Mouse (Mus musculus) kidney, postnatal 0 days (tissue): ENCODE results near the gene Cd247. TPM values are rescaled to one million over a fixed set of nuclear protein-coding genes. Genes with fewer than 3 reads are reported as not detected.

ENCODE experiments used
- ATAC-seq: fragments of 200-750 bp; cut with Nextera tagmentation; replicated peaks from 2 replicates; pipeline ENCODE4 v1.8.0; 2017; ENCODE audit warnings: low read depth, moderate number of reproducible peaks, moderate TSS enrichment, moderate library complexity; ENCODE audit not compliant: low FRiP score
- DNase-seq: peaks from one replicate; pipeline ENCODE4 v3.0.0-alpha.2; 2016; ENCODE audit warnings: low spot score
- H3K27ac ChIP-seq: fragments of 300-500 bp; sonication (generic); 2 replicates; pipeline ENCODE4 v1.5.1; 2014; ENCODE audit warnings: mild to moderate bottlenecking
- H3K27me3 ChIP-seq: fragments of 300-500 bp; sonication (generic); 2 replicates; pipeline ENCODE4 v1.6.1; 2014; ENCODE audit warnings: low read length, mixed read lengths; ENCODE audit not compliant: insufficient read depth
- H3K36me3 ChIP-seq: fragments of 300-500 bp; sonication (generic); 2 replicates; pipeline ENCODE4 v1.6.1; 2014; ENCODE audit warnings: low read length, mixed read lengths; ENCODE audit not compliant: insufficient read depth
- H3K4me1 ChIP-seq: fragments of 300-500 bp; sonication (generic); replicated peaks from 2 replicates; pipeline ENCODE4 v1.6.1; 2014; ENCODE audit warnings: antibody characterized with exemption, low read length, mixed read lengths; ENCODE audit not compliant: insufficient read depth
- H3K4me2 ChIP-seq: fragments of 300-500 bp; sonication (generic); 2 replicates; pipeline ENCODE4 v1.6.1; 2014; ENCODE audit warnings: mild to moderate bottlenecking, low read length, moderate library complexity, mixed read lengths
- H3K4me3 ChIP-seq: fragments of 300-500 bp; sonication (generic); replicated peaks from 2 replicates; pipeline ENCODE4 v1.5.1; 2014; ENCODE audit warnings: low read depth, low read length
- H3K9ac ChIP-seq: fragments of 300-500 bp; sonication (generic); 2 replicates; pipeline ENCODE4 v1.6.1; 2014; ENCODE audit warnings: low read depth, low read length
- H3K9me3 ChIP-seq: fragments of 300-500 bp; sonication (generic); replicated peaks from 2 replicates; pipeline ENCODE4 v1.6.1; 2016; ENCODE audit warnings: low read length, inconsistent platforms, mixed read lengths
- CTCF ChIP-seq: IDR thresholded peaks from 2 replicates; pipeline ENCODE4 v1.5.1; 2016; ENCODE audit warnings: antibody characterized with exemption, low read depth, mild to moderate bottlenecking, moderate library complexity
- WGBS: fragments of 180-500 bp; shearing (Covaris S2); extraction: QIAGEN DNeasy Blood & Tissue Kit; methylation state at CpG from one replicate; pipeline ENCODE4 v1.1.7; 2014; 5-methylcytosine and 5-hydroxymethylcytosine counted together
- polyA plus RNA-seq: library from polyadenylated mRNA; unstranded; fragments of >200 nt; fragmentation: Nextera tagmentation; extraction: Ambion mirVana; gene quantifications from 2 replicates; pipeline ENCODE4 v1.2.1, GENCODE M21; 2015

Gene Cd247
- polyA plus RNA-seq, 1 experiment from 2014 or later = 0.67 TPM

- Histone ChIP-seq H3K9me3 (no peaks in the 10 kb centered on the region), H3K4me3 (no peak overlapping the region), H3K4me2 (no peak overlapping the region), H3K36me3 (no peaks in the 10 kb centered on the region), H3K9ac (no peak overlapping the region), H3K4me1 (no peaks in the 10 kb centered on the region), H3K27ac (no peak overlapping the region), H3K27me3 (no peaks in the 10 kb centered on the region)
- TF ChIP-seq CTCF = no peak
- DNase-seq = no peak
- 54% methylated on average over 11 of the region's 11 CpGs for WGBS
- no peak for ATAC-seq
Measured at GRCm38 (mm10) chr1:165786296-165786695, 2.2 kb upstream of the Cd247 start.

- Histone ChIP-seq H3K27me3 (no peaks in the 10 kb centered on the region), H3K4me3 (no peak overlapping the region), H3K4me1 (no peaks in the 10 kb centered on the region), H3K27ac (no peak overlapping the region), H3K36me3 (no peaks in the 10 kb centered on the region), H3K9me3 (no peaks in the 10 kb centered on the region), H3K4me2 (no peak overlapping the region), H3K9ac (no peak overlapping the region)
- 86% methylated on average over 17 of the region's 17 CpGs for WGBS
- ATAC-seq = no peak
- no peak for TF ChIP-seq CTCF
- DNase-seq = no peak
Measured at GRCm38 (mm10) chr1:165789066-165789660, 682 bp downstream of the Cd247 start.

- Histone ChIP-seq H3K4me1 (no peaks in the 10 kb centered on the region), H3K27ac (no peak overlapping the region), H3K4me2 (no peak overlapping the region), H3K9ac (no peak overlapping the region), H3K4me3 (no peak overlapping the region), H3K36me3 (no peaks in the 10 kb centered on the region), H3K27me3 (no peaks in the 10 kb centered on the region), H3K9me3 (no peaks in the 10 kb centered on the region)
- no peak for TF ChIP-seq CTCF
- DNase-seq (no peak), ATAC-seq (no peak)
- 85% methylated on average over 6 of the region's 6 CpGs for WGBS
Measured at GRCm38 (mm10) chr1:165789963-165790362, 1.5 kb downstream of the Cd247 start.

DNA sequence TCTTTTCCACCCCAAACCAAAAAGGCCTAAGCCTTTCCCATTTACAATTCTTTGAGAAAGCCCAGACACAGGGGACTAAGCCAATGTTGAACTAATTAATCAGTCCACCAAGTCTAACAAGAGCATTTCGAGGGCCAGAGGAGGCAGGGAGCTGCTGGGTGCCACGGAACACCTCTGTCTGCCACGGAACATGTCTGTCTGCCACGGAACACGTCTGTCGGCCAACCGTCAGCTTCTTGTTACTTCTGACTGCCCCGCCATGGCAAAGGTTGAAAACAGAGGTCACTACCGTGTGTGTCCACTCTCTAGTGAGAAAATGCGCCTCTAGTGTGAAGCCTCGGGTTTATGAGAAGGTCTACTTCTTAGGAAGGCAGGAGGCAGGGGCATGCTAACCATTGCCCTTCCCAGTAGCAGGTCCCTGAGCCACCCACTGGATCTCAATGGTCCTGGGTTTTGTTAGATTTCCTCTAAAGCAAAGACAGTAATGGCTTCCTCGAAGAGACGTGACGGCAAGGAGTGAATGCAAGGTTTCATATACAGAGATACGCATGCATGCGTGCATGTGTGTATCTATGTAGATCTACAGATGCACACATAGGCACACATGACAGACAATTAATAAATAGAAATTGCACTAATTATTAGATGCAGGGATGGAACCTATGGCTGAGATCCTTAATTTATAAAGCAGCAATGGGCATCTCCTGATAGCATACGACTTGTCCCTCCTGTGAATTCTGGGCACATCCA lies 2.2 kb downstream of the Cd247 start:
- Histone ChIP-seq H3K9me3 (no peaks in the 10 kb centered on the region), H3K36me3 (no peaks in the 10 kb centered on the region), H3K4me1 (no peaks in the 10 kb centered on the region), H3K4me3 (no peak overlapping the region), H3K4me2 (no peak overlapping the region), H3K9ac (no peak overlapping the region), H3K27me3 (no peaks in the 10 kb centered on the region), H3K27ac (no peak overlapping the region)
- no peak for DNase-seq
- TF ChIP-seq CTCF = no peak
- 92% methylated on average over 17 of the region's 17 CpGs for WGBS
- no peak for ATAC-seq

GRCm38 (mm10) chr1:165791411-165791810 lies 2.9 kb downstream of the Cd247 start:
- TF ChIP-seq CTCF = no peak
- WGBS = 64% methylated on average over 9 of the region's 9 CpGs
- DNase-seq (no peak), ATAC-seq (no peak)
- Histone ChIP-seq H3K27ac (no peak overlapping the region), H3K4me3 (no peak overlapping the region), H3K9ac (no peak overlapping the region), H3K27me3 (no peaks in the 10 kb centered on the region), H3K36me3 (no peaks in the 10 kb centered on the region), H3K9me3 (no peaks in the 10 kb centered on the region), H3K4me1 (no peaks in the 10 kb centered on the region), H3K4me2 (no peak overlapping the region)

- 83% methylated on average over 11 of the region's 11 CpGs for WGBS
- H3K4me2 ChIP-seq = no peak overlapping the region
- H3K4me3 ChIP-seq = no peak overlapping the region
- no peaks in the 10 kb centered on the region for H3K4me1 ChIP-seq
- no peak overlapping the region for H3K9ac ChIP-seq
- no peaks in the 10 kb centered on the region for H3K27me3 ChIP-seq
- no peak for ATAC-seq
- H3K27ac ChIP-seq = no peak overlapping the region
- no peaks in the 10 kb centered on the region for H3K36me3 ChIP-seq
- DNase-seq = no peak
- no peak for TF ChIP-seq CTCF
- H3K9me3 ChIP-seq = no peaks in the 10 kb centered on the region; the same call in 1 of the 2 replicates
Measured at GRCm38 (mm10) chr1:165801709-165802310, 13.3 kb downstream of the Cd247 start.
